Mouse (Mus musculus) heart, embryonic 12.5 days (tissue): ENCODE measurements at regions not wholly inside any gene's neighbourhood (a gene's known extent, or its start where the extent isn't known, plus 50 kb on each side); places are given as distances from the start of the nearest gene placed in this dataset.
A peak's percentile ranks its signal among the peaks of the same experiment; 100 is the strongest.

Source experiments
- ATAC-seq: fragments of 200-750 bp; cut with Nextera tagmentation; 2 replicates; pipeline ENCODE4 v1.8.0; 2017; ENCODE audit warnings: moderate TSS enrichment, moderate library complexity; ENCODE audit not compliant: insufficient number of reproducible peaks, low FRiP score
- H3K27ac ChIP-seq: fragments of 300-500 bp; sonication (generic); 2 replicates; pipeline ENCODE4 v1.5.1; 2016; ENCODE audit warnings: mild to moderate bottlenecking, moderate library complexity; ENCODE audit not compliant: poor library complexity, severe bottlenecking
- H3K27me3 ChIP-seq: fragments of 300-500 bp; sonication (generic); replicated peaks from 2 replicates; pipeline ENCODE4 v1.6.1; 2016; ENCODE audit warnings: mild to moderate bottlenecking, moderate library complexity
- H3K36me3 ChIP-seq: fragments of 300-500 bp; sonication (generic); 2 replicates; pipeline ENCODE4 v1.6.1; 2016; ENCODE audit warnings: mild to moderate bottlenecking, moderate library complexity
- H3K4me1 ChIP-seq: fragments of 300-500 bp; sonication (generic); replicated peaks from 2 replicates; pipeline ENCODE4 v1.6.1; 2016; ENCODE audit warnings: mild to moderate bottlenecking
- H3K4me2 ChIP-seq: fragments of 300-500 bp; sonication (generic); 2 replicates; pipeline ENCODE4 v1.6.1; 2016; ENCODE audit warnings: mild to moderate bottlenecking, moderate library complexity
- H3K4me3 ChIP-seq: fragments of 300-500 bp; sonication (generic); 2 replicates; pipeline ENCODE4 v1.5.1; 2016; ENCODE audit warnings: mild to moderate bottlenecking
- H3K9ac ChIP-seq: fragments of 300-500 bp; sonication (generic); 2 replicates; pipeline ENCODE4 v1.6.1; 2016; ENCODE audit warnings: mild to moderate bottlenecking, moderate library complexity
- H3K9me3 ChIP-seq: fragments of 300-500 bp; sonication (generic); replicated peaks from 2 replicates; pipeline ENCODE4 v1.6.1; 2016; ENCODE audit warnings: mild to moderate bottlenecking, moderate library complexity
- WGBS: fragments of 180-500 bp; shearing (Covaris S2); methylation state at CpG from one replicate; pipeline ENCODE4 v1.1.7; 2016; 5-methylcytosine and 5-hydroxymethylcytosine counted together

- H3K4me1 ChIP-seq, result no peaks in the 10 kb centered on the region
- ATAC-seq, result no peak
- no peak overlapping the region for H3K9ac ChIP-seq
- H3K9me3 ChIP-seq, result no peaks in the 10 kb centered on the region
- H3K36me3 ChIP-seq, result no peaks in the 10 kb centered on the region
- no peak overlapping the region for H3K4me3 ChIP-seq
- H3K27me3 ChIP-seq, result no peaks in the 10 kb centered on the region
- no peak overlapping the region for H3K4me2 ChIP-seq
- no peak overlapping the region for H3K27ac ChIP-seq
- 65% methylated on average over 1 of the region's 1 CpGs for WGBS
Observed at GRCm38 (mm10) chr19:15342229-15342628, 604.9 kb downstream of the Psat1 start.

- no peak overlapping the region for H3K27ac ChIP-seq
- no peak for ATAC-seq
- H3K4me2 ChIP-seq, result peak overlapping the region; percentile 38
- WGBS, result 46% methylated on average over 19 of the region's 19 CpGs
- H3K4me3 ChIP-seq, result no peak overlapping the region
- H3K4me1 ChIP-seq, result no peaks in the 10 kb centered on the region
- no peaks in the 10 kb centered on the region for H3K9me3 ChIP-seq
- H3K27me3 ChIP-seq, result no peaks in the 10 kb centered on the region
- no peak overlapping the region for H3K9ac ChIP-seq
- H3K36me3 ChIP-seq, result no peaks in the 10 kb centered on the region
Observed at GRCm38 (mm10) chr19:15340305-15340983, 606.7 kb downstream of the Psat1 start.

GRCm38 (mm10) chr19:15339979-15340304, 607.2 kb downstream of the Psat1 start:
- Histone ChIP-seq H3K27ac (no peak overlapping the region), H3K4me1 (no peaks in the 10 kb centered on the region), H3K9ac (no peak overlapping the region), H3K9me3 (no peaks in the 10 kb centered on the region), H3K4me3 (no peak overlapping the region), H3K36me3 (no peaks in the 10 kb centered on the region), H3K27me3 (no peaks in the 10 kb centered on the region), H3K4me2 (peak overlapping the region; percentile 38)
- ATAC-seq, result no peak
- WGBS, result 66% methylated on average over 11 of the region's 11 CpGs

- H3K4me3 ChIP-seq, result no peak overlapping the region
- H3K36me3 ChIP-seq, result no peaks in the 10 kb centered on the region
- H3K4me2 ChIP-seq, result no peak overlapping the region
- 67% methylated on average over 3 of the region's 3 CpGs for WGBS
- H3K27ac ChIP-seq, result no peak overlapping the region
- H3K9ac ChIP-seq, result no peak overlapping the region
- ATAC-seq, result no peak
- H3K27me3 ChIP-seq, result no peaks in the 10 kb centered on the region
- no peaks in the 10 kb centered on the region for H3K9me3 ChIP-seq
- no peaks in the 10 kb centered on the region for H3K4me1 ChIP-seq
Observed at GRCm38 (mm10) chr19:15330155-15330554, 617.0 kb downstream of the Psat1 start.

GRCm38 (mm10) chr19:15299474-15299873, 647.7 kb downstream of the Psat1 start:
- Histone ChIP-seq H3K9ac (no peak overlapping the region), H3K27ac (no peak overlapping the region), H3K4me2 (no peak overlapping the region), H3K36me3 (no peaks in the 10 kb centered on the region), H3K9me3 (no peaks in the 10 kb centered on the region), H3K4me1 (no peaks in the 10 kb centered on the region), H3K27me3 (no peaks in the 10 kb centered on the region), H3K4me3 (no peak overlapping the region)
- no peak for ATAC-seq
- 37% methylated on average over 6 of the region's 6 CpGs for WGBS

GRCm38 (mm10) chr19:15285016-15285415, 662.1 kb downstream of the Psat1 start:
- 72% methylated on average over 2 of the region's 2 CpGs for WGBS
- Histone ChIP-seq H3K9ac (no peak overlapping the region), H3K4me3 (no peak overlapping the region), H3K9me3 (no peaks in the 10 kb centered on the region), H3K27ac (no peak overlapping the region), H3K4me1 (no peaks in the 10 kb centered on the region), H3K36me3 (no peaks in the 10 kb centered on the region), H3K27me3 (no peaks in the 10 kb centered on the region), H3K4me2 (no peak overlapping the region)
- no peak for ATAC-seq

GRCm38 (mm10) chr19:15242781-15243180, 644.9 kb upstream of the Tle4 start:
- no peaks in the 10 kb centered on the region for H3K36me3 ChIP-seq
- no peak for ATAC-seq
- H3K4me1 ChIP-seq, result no peaks in the 10 kb centered on the region
- H3K4me2 ChIP-seq, result no peak overlapping the region
- H3K9ac ChIP-seq, result no peak overlapping the region
- 70% methylated on average over 3 of the region's 3 CpGs for WGBS
- H3K27me3 ChIP-seq, result no peaks in the 10 kb centered on the region
- no peaks in the 10 kb centered on the region for H3K9me3 ChIP-seq
- no peak overlapping the region for H3K4me3 ChIP-seq
- no peak overlapping the region for H3K27ac ChIP-seq

- Histone ChIP-seq H3K9ac (no peak overlapping the region), H3K36me3 (no peaks in the 10 kb centered on the region), H3K27ac (no peak overlapping the region), H3K9me3 (no peaks in the 10 kb centered on the region), H3K27me3 (no peaks in the 10 kb centered on the region), H3K4me3 (no peak overlapping the region), H3K4me2 (no peak overlapping the region), H3K4me1 (no peaks in the 10 kb centered on the region)
- no peak for ATAC-seq
- WGBS, result 54% methylated on average over 2 of the region's 2 CpGs
Observed at GRCm38 (mm10) chr19:15230129-15230927, 632.5 kb upstream of the Tle4 start.

GRCm38 (mm10) chr19:15217387-15217786, 619.5 kb upstream of the Tle4 start:
- Histone ChIP-seq H3K4me3 (no peak overlapping the region), H3K4me1 (no peaks in the 10 kb centered on the region), H3K27ac (no peak overlapping the region), H3K9ac (no peak overlapping the region), H3K36me3 (no peaks in the 10 kb centered on the region), H3K27me3 (no peaks in the 10 kb centered on the region), H3K4me2 (no peak overlapping the region), H3K9me3 (no peaks in the 10 kb centered on the region)
- ATAC-seq, result no peak
- WGBS, result 73% methylated on average over 3 of the region's 3 CpGs

GRCm38 (mm10) chr19:15214651-15215050, 616.8 kb upstream of the Tle4 start:
- Histone ChIP-seq H3K9me3 (no peaks in the 10 kb centered on the region), H3K36me3 (no peaks in the 10 kb centered on the region), H3K9ac (no peak overlapping the region), H3K4me2 (no peak overlapping the region), H3K4me1 (no peaks in the 10 kb centered on the region), H3K27ac (no peak overlapping the region), H3K27me3 (no peaks in the 10 kb centered on the region), H3K4me3 (no peak overlapping the region)
- 62% methylated on average over 3 of the region's 3 CpGs for WGBS
- no peak for ATAC-seq

GRCm38 (mm10) chr19:15212881-15213280, 615.0 kb upstream of the Tle4 start:
- H3K27me3 ChIP-seq, result no peaks in the 10 kb centered on the region
- no peaks in the 10 kb centered on the region for H3K9me3 ChIP-seq
- H3K4me2 ChIP-seq, result no peak overlapping the region
- ATAC-seq, result no peak
- no peak overlapping the region for H3K4me3 ChIP-seq
- no peak overlapping the region for H3K27ac ChIP-seq
- 81% methylated on average over 5 of the region's 5 CpGs for WGBS
- no peaks in the 10 kb centered on the region for H3K4me1 ChIP-seq
- H3K9ac ChIP-seq, result no peak overlapping the region
- no peaks in the 10 kb centered on the region for H3K36me3 ChIP-seq

- H3K4me2 ChIP-seq, result no peak overlapping the region
- no peaks in the 10 kb centered on the region for H3K4me1 ChIP-seq
- no peaks in the 10 kb centered on the region for H3K36me3 ChIP-seq
- WGBS, result 75% methylated on average over 1 of the region's 1 CpGs
- no peak for ATAC-seq
- no peak overlapping the region for H3K9ac ChIP-seq
- no peak overlapping the region for H3K27ac ChIP-seq
- H3K9me3 ChIP-seq, result no peaks in the 10 kb centered on the region
- no peaks in the 10 kb centered on the region for H3K27me3 ChIP-seq
- no peak overlapping the region for H3K4me3 ChIP-seq
Observed at GRCm38 (mm10) chr19:15203039-15203438, 605.2 kb upstream of the Tle4 start.
